Mouse (Mus musculus): ENCODE data around the gene Ski. TPM values are rescaled to one million over a fixed set of nuclear protein-coding genes. Genes with fewer than 3 reads are reported as not detected.
A peak's percentile ranks its signal among the peaks of the same experiment; 100 is the strongest.

Ski gene
- total RNA-seq, 2 experiments from 2014 or later, result 47.5 to 60.6 TPM

DNA sequence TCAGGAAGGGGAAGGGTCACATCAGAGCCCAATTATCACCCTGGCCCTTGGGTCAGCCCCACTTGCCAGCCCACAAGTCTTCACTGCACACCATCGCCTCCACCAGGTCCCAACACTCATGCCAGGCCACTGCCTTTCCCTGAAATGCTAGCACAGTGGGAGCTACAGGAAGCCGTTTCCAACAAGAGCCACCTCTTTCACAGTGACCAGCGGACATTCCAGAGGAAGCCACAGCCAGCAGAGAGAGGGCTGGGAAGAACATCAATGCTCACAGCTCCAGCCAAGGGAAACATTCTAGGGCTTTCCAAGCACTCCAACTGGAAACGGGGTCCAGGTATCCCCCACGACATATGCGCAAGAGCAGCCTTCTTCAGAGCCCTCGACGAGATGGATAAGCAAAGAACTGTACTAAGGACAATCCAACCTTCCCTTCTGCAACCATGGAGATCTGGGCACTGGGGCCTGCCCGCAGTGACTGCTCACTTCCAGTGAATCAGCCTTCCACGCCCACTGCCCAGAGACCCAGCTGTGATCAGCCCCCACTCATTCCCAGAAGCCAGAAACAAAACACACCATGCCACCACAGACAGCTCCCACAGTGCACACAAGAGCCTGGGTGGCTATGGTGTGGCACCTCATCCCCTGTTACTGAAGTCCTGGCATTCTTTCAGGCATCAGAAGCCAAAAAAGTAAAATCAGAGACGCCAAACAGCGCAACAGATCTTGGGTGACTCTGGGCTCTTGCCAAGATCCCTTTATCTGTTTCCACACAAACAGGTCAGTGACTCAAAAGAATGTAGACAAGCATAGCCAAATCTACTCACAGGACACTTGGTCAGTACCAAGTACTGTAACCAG is 6.4 kb downstream of the Ski start:
- DNase-seq (ENCODE audit: low spot score in 2 of 2), result peak in 1 of 2 experiments; percentile 38

DNA sequence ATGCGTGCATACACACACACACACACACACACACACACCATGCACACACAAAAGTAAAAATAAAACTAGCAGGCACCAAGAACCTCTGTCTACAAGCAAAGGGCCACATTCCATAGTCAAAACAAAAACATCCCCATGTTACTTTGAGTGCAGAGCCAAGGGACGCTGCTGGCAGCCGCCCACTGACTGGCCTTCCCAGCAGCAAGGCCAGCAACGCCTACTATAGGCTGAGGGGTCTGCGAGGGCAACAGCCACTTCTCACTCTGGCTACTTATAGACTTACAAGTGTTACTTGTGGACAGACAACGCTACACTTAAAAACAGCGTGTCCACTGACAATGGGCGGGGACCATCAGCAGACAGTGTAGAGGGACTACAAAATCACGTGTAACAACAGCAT is 7.2 kb downstream of the Ski start:
- DNase-seq (ENCODE audit: low spot score in 2 of 2), result no peak

DNA sequence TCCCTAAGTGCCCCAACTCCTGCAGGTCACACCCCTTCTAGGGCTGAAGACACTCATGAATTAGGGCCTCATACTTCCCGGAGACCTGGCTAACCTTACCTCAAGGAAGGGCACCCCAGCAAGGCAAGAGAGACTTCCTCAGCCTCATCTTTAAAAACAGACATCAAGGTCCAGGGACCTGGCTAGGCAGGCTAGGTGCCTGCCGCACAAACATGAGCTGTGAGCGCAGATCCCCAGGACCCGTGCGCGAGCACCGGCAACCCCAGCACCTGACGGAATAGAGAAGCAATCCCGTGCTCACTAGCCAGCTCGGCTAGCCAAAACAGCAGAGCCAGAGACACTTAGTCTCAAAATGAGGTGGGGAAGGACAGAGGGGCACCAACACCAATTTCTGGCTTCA is 7.6 kb downstream of the Ski start:
- no peak for DNase-seq (ENCODE audit: low spot score in 2 of 2)

DNA sequence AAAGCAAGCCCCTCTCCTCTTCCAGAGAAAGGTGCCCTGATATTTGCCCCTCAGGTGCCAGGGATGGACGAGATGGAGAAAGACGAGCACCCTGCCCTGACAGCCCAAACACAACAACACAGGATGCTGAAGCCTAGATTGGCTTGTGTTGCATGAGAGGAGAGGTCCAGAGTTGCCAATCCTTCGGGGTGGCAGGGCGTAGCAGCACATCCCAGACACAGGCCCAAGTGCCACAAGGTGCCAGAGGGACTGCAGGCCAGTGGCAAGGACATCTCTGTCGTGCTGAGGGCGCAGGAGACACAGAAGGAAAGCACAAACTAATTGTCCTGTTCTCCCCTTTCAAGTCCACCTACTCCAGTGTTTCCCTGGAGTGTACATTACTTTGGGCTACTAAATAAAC is 8.2 kb downstream of the Ski start:
- no peak for DNase-seq (ENCODE audit: low spot score in 2 of 2)

DNA sequence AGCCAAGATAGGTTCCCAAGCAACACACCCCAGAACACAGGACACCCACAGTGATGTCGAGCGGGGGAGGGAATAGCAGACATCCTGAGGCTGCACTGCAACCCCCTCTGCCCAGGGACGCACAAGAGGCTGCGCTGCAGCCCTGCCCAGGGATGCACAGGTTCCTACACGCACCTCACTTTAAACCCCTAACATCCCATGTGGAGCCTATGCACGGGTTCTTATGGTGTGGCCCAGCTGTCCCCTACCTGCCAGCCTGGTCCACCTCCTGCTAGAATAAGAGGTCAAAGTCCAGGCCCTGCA is 8.7 kb downstream of the Ski start:
- no peak for DNase-seq (ENCODE audit: low spot score in 2 of 2)

DNA sequence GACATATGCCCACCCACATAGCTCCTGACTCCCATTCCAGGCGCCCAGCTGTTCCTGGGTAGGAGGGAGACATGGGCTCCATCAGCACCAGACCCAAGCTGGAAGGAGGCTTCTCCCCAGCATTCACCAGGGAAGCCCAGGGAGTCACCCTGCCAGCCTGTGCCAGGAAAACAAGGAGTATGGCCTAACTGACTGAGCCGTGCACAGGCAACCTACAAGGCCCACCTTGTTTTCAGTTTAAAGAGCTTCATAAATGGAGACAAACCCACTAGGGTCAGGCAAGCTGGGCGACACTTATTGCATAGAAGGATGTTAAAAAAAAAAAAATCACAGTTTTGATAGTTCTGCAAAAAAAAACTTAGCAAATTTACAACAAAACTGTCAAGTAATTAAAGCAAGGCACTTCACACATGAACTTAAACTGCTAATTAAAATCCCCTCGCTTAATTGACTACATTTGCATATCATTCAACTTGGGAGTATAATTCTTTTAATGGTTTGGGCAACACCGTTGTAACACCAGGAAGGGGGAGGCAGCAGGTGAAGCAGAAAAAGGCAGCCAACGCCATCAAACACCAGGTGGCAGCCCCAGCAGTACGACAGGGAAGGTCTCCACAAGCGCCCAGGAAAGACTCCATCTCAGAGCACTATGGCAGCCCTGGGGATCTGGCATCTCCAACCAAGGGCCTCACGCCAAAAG is 9.2 kb downstream of the Ski start:
- no peak for DNase-seq (ENCODE audit: low spot score in 2 of 2)

DNA sequence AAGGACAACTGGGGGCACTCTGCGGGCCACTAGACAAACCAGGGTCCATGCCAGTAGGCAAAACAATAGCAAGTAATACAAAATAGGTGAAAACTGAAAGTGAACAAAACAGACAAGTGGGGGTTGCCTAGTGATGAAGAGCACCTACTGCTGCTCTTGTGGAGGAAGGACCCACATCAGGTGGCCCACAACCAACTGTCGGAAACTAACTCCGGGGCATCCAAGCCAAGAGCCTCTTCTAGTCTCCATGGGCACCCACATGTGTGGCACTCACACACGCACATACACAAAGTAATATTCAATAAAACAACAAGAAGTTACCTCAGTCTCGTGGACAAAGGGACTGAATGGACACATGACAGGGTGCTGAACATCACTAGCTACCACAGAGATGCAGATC is 12.9 kb downstream of the Ski start:
- no peak for DNase-seq (ENCODE audit: low spot score in 2 of 2)

DNA sequence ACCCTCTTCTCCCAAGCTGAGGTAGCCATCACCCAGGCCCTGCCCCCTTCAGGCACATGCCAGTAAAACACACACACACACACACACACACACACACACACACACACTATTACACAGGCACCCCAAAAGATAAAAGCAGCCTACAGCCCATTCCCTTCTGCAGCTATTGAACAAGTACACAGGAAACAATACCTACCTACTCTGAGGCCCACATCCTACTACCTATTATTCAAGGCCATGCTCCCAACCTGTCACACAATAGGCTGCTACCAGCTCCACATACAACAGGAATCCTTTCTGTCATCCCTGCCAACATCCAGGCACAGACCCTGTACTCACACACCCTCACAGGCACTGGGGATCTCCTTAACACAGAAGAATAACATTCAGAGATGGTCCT is 13.3 kb downstream of the Ski start:
- no peak for DNase-seq (ENCODE audit: low spot score in 2 of 2)

DNA sequence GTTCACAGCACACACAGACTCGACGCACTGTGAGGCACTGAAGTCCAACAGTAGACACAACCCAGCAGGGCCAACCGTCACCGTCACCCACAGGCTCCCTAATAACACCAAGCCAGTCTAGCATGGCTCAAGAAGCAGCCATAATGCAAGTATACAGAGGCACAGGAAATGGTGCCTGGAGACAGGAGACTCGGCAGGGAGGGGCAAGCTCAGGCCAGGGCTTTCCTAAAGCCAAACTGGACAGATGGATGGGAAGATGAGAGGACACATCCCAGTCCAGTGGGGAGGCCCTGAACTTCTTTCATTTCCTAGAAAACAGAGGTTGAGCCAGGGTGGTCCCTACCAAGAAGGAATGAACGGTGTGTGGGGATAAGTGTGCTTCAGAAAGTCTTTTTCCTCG is 13.8 kb downstream of the Ski start:
- no peak for DNase-seq (ENCODE audit: low spot score in 2 of 2)

DNA sequence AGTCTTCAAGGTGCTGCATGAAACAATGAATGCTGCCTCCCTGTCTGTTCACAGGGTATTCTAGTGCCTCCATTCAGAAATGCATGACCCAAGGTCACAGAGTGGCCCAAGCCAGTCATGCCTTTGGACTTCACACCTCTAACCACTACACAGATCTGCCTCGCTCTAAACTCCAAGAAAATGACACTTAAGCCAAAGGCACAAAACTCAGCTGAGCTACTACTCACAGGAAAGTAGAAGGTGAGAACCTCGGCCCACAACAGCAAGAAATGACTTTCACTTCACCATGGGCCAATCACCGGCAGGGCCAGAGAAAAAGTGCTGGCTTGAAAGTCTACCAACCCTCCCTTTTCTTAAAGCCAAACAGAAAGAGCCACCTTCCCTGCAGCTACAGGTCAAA is 14.6 kb downstream of the Ski start:
- DNase-seq (ENCODE audit: low spot score in 2 of 2), result no peak

DNA sequence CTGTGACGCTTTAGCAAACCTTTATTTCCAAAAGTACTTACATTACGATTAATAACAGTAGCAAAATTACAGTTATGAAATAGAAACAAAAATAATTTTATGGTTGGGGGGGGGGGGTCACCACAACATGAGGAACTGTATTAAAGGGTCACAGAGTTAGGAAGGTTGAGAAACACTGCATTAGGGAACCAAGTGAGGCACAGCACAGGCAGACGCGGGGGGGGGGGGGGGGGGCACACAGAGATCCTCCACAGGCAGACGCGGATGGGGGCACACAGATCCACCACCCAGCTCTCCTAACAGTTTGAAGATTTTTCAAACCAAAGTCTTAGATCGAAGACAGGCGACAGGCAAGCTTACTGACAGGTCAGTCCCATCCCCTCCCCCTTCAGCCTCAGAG is 15.9 kb downstream of the Ski start:
- DNase-seq (ENCODE audit: low spot score in 2 of 2), result no peak

DNA sequence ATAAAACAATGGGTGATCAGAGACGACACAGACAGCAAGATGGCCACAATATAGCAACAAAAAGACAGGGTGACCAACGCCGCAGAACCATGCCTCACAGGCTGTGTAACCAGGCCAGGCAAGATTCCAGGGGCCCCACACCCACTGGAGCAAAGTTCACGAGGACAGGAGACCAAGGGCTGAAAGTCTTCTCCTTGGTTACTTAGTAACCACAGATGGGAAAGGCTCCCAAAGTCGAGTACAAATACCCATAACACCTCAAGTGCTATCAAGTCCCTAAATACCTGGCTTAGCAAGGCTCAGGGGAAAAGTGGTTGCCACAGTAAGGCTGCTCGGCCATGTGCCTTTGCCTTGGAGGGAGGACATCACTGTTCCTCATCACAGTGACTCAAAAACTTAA is 16.5 kb downstream of the Ski start:
- DNase-seq (ENCODE audit: low spot score in 2 of 2), result no peak

DNA sequence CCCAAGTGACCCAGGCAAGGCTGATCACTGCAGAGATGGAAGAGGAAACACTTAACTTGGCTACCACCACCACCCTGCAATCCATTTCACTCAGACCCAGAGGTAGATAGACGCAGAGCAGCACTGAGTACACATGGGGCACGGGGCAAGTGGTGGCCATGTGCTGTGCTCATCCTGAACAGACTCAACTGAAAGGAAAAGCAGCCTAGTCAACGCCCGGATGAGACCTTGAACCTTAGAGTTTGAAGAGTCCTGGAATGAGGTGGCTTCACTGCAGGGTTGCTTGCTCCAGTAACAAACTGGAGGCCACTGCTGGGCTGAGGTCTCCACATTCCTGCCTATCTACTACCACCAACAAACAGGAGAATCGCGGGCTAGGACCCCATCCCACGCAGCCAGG is 20.6 kb downstream of the Ski start:
- DNase-seq (ENCODE audit: low spot score in 2 of 2), result no peak

DNA sequence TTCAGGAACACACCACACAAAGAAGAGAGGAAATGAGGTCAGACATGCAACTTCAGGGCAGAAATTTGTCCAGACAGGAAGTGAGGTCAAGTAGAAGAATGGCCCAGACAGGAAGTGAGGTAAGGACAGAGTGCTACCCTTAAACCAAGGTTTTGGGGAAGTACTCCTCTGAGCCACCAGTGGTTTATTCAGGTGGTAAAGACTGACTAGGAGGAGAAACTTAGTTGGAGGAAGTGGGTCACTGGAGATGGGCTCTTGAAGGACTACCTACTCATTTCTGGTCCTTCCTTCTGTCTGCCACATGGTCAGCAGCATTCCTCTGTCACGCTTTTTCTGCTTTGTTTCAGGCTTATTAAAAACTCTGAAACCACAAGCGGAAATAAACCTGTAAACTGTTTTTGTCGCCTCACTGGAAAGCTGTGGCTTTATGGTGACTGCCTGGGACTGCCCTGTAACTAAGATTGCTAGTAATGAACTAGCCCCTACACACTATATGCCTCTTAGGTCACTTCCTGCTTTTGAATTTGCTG is 21.5 kb downstream of the Ski start:
- no peak for DNase-seq (ENCODE audit: low spot score in 2 of 2)

DNA sequence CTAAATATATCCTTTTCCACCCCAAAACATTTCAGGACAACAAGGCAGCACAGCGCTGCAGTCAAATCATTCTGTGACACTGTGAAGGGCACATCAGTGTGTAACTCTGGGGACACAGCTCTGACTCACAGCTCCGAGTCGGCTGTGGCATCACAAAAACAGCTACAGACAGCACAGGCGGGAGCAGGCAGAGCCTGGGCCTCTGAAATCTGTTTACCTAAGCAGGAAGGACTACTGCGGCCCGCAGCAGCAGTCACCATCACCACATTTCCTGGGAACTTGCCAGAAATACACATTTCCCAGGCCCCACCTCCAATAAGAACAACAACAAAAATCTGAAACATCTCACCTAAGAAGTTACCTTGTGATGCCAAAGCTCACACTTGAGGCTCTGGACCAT is 24.7 kb downstream of the Ski start:
- DNase-seq (ENCODE audit: low spot score in 2 of 2), result no peak

DNA sequence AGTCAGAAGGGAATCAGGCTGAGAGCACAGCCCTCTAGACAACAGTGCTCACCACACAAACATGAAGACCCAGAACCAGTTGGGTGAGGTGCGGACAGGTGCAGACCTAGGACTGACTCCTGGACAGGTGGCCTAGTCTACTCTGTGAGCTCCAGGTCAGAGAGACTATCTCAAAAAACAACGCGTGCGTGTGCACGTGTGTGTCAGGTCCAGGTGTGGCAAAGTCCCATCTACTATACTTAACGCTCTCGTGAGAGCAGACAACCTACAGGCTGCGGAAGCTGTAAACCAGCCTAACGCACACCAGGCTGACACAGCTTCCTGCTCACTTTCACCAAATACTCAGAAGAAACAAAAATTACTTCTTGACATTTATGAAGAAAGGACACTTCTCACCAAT is 27.2 kb downstream of the Ski start:
- DNase-seq (ENCODE audit: low spot score in 2 of 2), result no peak

DNA sequence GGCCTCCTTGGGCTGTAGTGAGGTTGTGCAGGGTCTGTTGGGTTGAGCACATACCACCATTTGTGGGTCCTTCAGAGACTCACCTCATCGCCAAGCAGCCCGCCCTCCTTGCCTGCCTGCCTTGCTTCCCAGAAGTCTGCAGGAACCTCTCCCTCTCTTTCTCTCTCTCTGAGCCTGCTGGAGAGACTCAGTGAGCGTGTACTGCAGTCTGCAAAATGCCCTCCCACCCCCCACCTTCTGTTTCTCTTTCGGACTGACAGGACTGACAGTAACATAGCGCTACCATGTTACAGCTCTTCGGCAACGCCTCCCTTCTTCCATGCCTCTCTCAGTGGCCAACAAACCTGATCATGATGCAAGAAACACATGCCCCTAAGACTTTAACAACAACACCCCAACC is 32.1 kb downstream of the Ski start:
- no peak for DNase-seq (ENCODE audit: low spot score in 2 of 2)

DNA sequence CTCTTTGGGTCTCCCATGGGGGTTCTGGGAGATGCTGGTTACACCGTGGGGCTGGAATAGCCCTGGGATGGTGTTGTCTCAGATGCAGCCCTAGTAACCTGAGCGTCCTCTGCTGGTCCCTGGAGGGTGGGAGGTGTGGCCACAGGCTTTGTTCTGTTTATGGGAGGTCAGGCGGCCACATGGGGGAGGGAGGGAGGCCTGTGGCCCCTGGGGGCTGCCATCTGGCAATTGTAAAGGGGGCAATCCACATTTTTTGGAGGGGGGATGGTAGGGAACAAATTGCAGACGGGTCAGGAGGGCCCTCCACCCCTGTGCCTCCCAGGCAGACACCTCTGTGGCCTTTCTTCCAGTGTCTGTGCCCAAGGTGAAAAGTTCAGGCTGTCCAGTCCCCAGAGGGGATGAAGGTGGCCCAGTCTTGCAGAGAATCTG is 32.7 kb downstream of the Ski start:
- no peak for DNase-seq (ENCODE audit: low spot score in 2 of 2)

DNA sequence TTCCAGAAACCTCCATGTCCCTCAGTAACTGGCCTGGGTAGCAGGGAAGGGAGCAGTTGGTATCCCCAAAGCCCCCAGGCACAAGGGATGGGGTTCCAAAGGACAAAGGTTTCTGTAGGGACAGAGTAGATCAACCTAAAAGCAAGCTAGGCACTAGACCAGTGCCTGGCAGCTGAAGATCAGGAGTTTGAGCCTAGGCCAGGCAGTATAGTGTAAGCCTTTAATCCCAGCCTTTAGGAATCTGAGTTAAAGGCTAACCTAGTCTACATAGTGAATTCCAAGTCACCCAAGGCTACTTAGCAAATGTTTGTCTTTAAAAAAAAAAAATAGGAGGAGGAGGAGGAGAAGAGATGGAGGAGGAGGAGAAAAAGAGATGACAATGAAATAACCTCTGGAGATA is 33.6 kb downstream of the Ski start:
- DNase-seq (ENCODE audit: low spot score in 2 of 2), result no peak

DNA sequence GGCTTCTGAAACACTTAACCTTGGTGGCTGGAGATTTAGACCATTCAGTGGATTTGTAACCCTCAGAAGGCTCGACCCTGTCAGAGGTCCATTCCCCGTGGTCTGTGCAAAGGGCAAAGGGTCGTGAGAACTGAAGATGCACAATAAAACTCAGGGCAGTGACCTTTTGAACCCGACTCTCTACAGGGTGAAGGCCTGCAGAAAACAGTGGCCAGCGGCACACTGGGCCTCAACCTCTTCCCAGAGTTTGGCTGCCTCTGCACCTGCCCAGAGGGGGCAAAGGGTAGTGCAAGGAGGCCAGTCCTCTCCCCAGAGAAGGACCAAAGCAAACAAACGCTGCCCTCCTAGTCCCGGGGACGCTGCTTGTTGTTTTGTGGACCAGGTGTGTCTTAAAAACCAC is 34.1 kb downstream of the Ski start:
- no peak for DNase-seq (ENCODE audit: low spot score in 2 of 2)

DNA sequence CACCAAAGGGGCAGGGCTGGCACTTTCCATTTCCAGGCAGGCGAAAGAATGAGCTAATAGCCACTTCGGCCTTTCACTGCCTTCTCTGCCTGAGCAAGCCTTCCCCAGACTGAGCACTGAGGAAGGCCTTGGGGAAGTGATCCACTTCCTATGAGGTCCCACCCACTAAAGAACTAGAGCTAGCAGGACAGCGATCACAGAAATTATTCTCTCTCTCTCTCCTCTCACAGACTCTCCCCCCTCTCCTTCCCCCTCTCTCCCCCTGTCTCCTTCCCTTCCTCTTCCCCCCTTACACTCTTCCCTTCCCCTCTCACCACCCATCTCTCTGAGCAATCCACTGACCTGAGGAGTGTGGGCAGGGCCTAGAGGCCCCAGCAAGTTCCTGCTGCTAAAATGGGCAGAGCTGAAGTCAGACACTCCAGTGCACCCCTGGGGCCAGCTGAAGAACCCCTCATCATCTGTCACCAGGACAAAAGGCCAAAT is 35.2 kb downstream of the Ski start:
- DNase-seq (ENCODE audit: low spot score in 2 of 2), result no peak

DNA sequence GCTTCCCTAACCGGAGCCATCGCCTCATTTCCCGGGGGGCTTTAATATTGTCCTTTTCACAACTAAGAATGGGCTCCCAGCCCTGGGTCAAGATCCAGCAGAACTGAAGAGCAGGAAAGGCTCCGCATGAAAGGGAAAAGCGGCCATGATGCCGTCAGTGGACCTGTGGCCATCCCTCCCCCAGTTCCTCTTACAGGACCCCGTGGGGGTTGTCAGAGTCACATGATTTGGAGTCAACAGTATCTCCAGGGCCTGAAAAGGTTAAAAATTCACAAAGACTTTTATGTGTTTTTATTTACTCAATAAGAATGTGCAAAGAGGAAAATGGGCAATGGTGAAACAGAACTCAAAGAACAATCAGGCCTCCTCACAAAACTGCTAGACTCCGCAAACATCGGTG is 36.5 kb downstream of the Ski start:
- no peak for DNase-seq (ENCODE audit: low spot score in 2 of 2)
